Mouse (Mus musculus) urinary bladder, adult 2 months (tissue): ENCODE results near the gene Vmn1r85. TPM values are rescaled to one million over a fixed set of nuclear protein-coding genes. Genes with fewer than 3 reads are reported as not detected.

Source experiments
- DNase-seq: peaks from one replicate; pipeline ENCODE4 v3.0.0; 2022; ENCODE audit warnings: low spot score
- polyA plus RNA-seq: library from polyadenylated mRNA; depleted of rRNA; stranded (reverse); fragments of >200 nt; gene quantifications from 2 replicates; pipeline ENCODE4 v1.2.3, GENCODE M21; 2012; rRNA removed

Gene Vmn1r85
- polyA plus RNA-seq, 1 experiment: not detected

GRCm38 (mm10) chr7:13037901-13038555 is 56.9 kb downstream of the Vmn1r85 start, which contains the start of gene Ube2m:
Gene Ube2m (minus strand): TSS chr7:13038275.
- peak; percentile 99 for DNase-seq

GRCm38 (mm10) chr7:13037366-13037765 is 57.6 kb downstream of the Vmn1r85 start:
- DNase-seq: no peak

- no peak for DNase-seq
Measured at GRCm38 (mm10) chr7:13036806-13037205, 58.2 kb downstream of the Vmn1r85 start.

DNA sequence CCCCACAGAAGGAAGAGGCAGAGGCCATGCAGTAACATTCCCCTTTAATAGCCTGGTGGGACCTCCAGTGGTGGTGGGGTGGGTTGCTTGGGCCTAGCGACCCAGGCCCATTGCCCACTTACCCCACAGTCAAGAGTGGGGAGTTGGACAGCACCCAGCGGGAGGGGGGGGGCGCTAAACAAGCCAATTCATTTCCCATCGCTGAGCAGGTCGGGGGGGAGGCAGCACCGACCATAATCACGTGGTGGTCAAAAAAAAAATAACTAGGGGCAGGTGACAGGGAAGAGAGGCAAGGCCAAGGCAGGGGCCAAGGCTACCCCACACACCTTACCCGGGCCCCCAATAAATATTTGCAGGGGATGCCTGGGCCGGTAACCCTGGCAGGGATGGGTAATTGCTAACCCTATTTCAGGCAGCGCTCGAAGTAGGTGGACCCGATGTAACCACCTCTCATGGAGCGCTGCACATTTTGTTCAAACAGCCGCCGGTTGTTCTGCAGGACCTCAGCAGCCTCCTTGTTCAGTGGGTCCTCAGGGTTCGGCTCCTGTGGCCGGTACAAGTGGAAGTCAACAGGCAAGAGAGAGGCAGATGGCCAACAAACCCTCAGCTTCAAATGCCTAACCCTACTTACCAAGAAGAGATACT is 59.6 kb downstream of the Vmn1r85 start:
- DNase-seq: no peak

GRCm38 (mm10) chr7:13034148-13034977 is 60.6 kb downstream of the Vmn1r85 start, which contains the start of gene Chmp2a:
Gene Chmp2a (minus strand): TSS chr7:13034807.
- DNase-seq: peak; percentile 95

DNA sequence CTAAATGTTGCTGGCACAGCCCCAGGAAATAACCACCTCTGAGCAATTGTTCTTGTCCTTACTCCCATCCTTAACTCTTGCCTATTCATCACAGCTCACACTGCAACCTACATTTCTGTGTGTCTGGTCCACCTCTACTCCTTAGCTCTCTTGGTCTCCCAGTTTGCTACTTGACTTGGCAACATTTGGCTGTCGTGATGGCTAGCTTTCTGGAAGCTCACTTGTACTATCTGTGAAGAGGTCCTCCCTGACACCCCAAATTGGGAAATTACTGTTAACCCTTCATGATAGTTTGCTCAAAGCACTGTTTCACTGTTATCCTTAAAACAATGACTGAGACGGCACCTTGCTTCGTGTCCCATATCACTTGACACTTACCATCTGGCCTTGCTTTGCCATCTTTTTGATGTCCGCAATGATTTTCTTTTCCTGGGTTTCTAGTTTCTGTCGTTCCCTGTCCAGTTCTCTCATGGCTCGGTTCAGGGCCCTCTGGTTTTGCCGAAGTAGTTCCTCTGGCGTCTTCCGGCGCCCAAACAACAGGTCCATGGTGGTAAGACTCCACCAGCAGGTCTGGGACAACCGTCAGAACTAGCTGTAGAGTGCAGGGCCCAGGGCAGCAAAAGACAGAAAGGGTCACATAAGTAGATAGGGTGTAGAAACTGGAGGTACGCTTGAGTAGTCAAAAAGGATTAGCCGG is 61.4 kb downstream of the Vmn1r85 start:
- DNase-seq: no peak

Other genes with a start within 250 kb of the Vmn1r85 start
- 2.5 TPM in 2 replicates for gene Zfp128, start 214.0 kb downstream of the Vmn1r85 start, polyA plus RNA-seq
- gene Zscan22, start 197.4 kb downstream of the Vmn1r85 start, polyA plus RNA-seq: 11.4 and 12.3 TPM in 2 replicates
- gene Rps5, start 172.9 kb downstream of the Vmn1r85 start, polyA plus RNA-seq: 2,520 and 2,810 TPM in 2 replicates
- gene Rnf225, start 167.8 kb downstream of the Vmn1r85 start, polyA plus RNA-seq: 2.1 and 2.3 TPM in 2 replicates
- 4.6 and 4.7 TPM in 2 replicates for gene Zfp324, start 129.3 kb downstream of the Vmn1r85 start, polyA plus RNA-seq
- 6.3 and 6.9 TPM in 2 replicates for gene Zfp446, start 117.3 kb downstream of the Vmn1r85 start, polyA plus RNA-seq
- 0.31 and 0.55 TPM in 2 replicates for gene Slc27a5, start 97.0 kb downstream of the Vmn1r85 start, polyA plus RNA-seq
- 186 and 190 TPM in 2 replicates for gene Trim28, start 96.1 kb downstream of the Vmn1r85 start, polyA plus RNA-seq
- gene Zbtb45, start 85.1 kb downstream of the Vmn1r85 start, polyA plus RNA-seq: 11.7 and 13.2 TPM in 2 replicates
- gene Chmp2a, start 60.4 kb downstream of the Vmn1r85 start, polyA plus RNA-seq: 240 and 257 TPM in 2 replicates
- gene Ube2m, start 56.9 kb downstream of the Vmn1r85 start, polyA plus RNA-seq: 164 and 172 TPM in 2 replicates
- gene Mzf1, start 40.4 kb downstream of the Vmn1r85 start, polyA plus RNA-seq: 1.2 and 1.3 TPM in 2 replicates
- gene Vmn1r86, start 24.7 kb upstream of the Vmn1r85 start, polyA plus RNA-seq: not detected in 2 replicates
- not detected in 2 replicates for gene Vmn1r87, start 45.0 kb upstream of the Vmn1r85 start, polyA plus RNA-seq
- gene Vmn1r88, start 64.4 kb upstream of the Vmn1r85 start, polyA plus RNA-seq: not detected in 2 replicates
- gene Vmn1r89, start 117.8 kb upstream of the Vmn1r85 start, polyA plus RNA-seq: not detected in 2 replicates
- gene Lig1, start 182.1 kb upstream of the Vmn1r85 start, polyA plus RNA-seq: 9.1 and 10.2 TPM in 2 replicates
- 4.2 and 7.9 TPM in 2 replicates for gene Zswim9, start 183.5 kb upstream of the Vmn1r85 start, polyA plus RNA-seq
- 0.18 and 0.26 TPM in 2 replicates for gene Pla2g4c, start 229.5 kb upstream of the Vmn1r85 start, polyA plus RNA-seq